Mouse (Mus musculus) CD4-positive, CD25-positive, alpha-beta regulatory T cell, adult 9 weeks (primary cell): Measurements from ENCODE around the gene Zcchc3. TPM values are rescaled to one million over a fixed set of nuclear protein-coding genes. Genes with fewer than 3 reads are reported as not detected.

Experiments
- polyA plus RNA-seq: library from polyadenylated mRNA; unstranded; fragments of 100-300 nt; shearing (Covaris generic); gene quantifications from one replicate; pipeline ENCODE4 v1.2.1, GENCODE M21; 2017

The Zcchc3 gene
- 0.43 TPM for polyA plus RNA-seq

DNA sequence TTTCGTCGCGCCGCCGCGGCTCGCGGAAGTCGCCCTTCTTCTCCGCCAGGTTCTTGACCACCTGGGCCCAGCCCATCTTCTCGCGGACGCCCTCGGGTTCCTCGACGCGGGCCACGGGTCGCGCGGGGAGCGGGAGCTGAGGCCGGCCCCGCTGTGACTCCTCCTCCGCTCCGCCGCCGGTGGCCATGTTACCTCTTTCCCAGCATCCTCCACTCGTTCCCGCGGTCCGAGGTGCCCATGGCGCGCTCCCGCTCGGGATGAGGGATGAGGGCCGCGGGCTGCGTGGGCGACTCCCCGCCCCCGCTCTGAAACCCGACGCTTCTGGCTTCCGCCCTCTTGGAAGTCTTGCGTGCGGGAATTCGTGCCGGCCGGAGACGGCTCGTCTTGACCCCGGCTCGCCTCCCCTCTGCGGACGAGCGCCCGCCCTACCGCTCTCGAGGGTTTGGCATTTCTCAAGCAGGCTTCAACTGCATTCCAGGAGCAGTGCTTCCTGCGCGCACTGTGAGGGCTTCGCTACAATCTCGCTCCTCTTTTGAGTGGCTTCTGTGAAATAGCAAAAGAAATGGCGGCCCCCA, at the start of gene Zcchc3:
Zcchc3 (minus strand) TSS at position 437 of the 575 bp plus-strand sequence.

GRCm38 (mm10) chr2:152415287-152415686, 460 bp upstream of the Zcchc3 start, which contains the start of gene 6820408C15Rik:
Gene 6820408C15Rik (plus strand): TSS chr2:152415587.

DNA sequence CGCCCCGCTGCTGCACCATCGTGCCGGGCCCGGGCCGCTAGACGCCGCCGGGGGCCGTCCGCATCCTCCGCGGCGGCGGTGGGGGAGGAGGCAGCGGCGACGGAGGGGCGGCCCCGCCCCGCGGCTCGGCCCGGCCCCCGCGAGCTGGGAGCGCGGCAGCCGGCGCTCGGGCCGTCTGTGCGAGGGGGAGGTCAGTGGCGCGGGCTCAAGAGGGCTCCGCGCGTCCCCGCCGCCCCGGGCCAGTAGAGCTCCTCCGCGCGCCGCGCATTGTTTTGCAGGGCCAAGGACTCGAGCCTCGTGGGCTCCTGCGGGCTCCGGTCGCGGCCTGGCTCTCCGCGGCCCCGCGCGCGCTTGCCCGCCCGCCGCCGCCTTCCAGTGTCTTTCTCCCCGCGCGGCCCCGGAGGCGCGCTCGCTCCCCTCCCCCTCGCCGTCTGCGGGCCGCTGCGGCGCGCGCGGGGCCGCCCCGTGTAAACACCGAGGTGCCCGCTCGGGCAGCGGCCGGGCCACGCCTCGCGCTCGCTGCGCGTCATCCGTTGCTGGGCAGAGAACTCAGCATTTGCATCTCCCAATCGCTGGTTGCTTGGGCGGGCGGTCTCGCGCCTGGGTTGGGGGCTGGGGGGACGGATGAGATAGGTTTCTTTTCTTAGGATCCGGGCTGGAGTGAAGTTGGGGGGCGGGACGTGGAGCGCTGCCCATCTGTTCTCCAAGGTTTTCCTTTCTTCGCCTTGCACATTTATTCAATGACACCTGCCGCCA, 17.0 kb downstream of the Zcchc3 start, which contains the start of gene Sox12:
Sox12 (minus strand) TSS at position 384 of the 756 bp plus-strand sequence.

DNA sequence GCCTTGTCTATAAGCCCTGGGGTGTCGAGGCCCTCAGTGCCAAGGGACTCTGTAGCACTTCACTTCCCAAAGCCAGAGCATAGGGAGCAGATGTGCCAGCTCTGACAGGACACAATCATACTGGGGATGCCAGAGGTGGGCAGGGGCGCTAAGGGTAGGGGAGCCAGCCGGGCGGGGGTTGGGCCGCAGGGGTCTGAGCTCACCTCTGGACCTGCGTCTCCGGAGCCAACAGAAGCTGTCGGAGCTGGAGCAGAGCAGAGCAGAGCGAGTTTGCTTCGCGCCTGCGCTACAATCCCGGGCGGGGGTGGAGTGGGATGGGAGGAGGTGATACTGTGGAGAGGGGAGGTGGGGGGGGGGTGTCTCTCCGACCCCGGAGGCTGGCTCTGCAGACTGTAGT, 38.5 kb downstream of the Zcchc3 start, which contains the start of gene Nrsn2:
Nrsn2 (minus strand) TSS at position 294 of the 397 bp plus-strand sequence.

Other genes with a start within 250 kb of the Zcchc3 start
- gene Csnk2a1, start 188.2 kb downstream of the Zcchc3 start, polyA plus RNA-seq, result 58.1 TPM
- gene Tbc1d20, start 121.2 kb downstream of the Zcchc3 start, polyA plus RNA-seq, result 29.9 TPM
- 309 TPM for gene Rbck1, start 82.4 kb downstream of the Zcchc3 start, polyA plus RNA-seq
- 6.1 TPM for gene Trib3, start 71.0 kb downstream of the Zcchc3 start, polyA plus RNA-seq
- not detected for gene Nrsn2, start 38.4 kb downstream of the Zcchc3 start, polyA plus RNA-seq
- gene Sox12, start 17.0 kb downstream of the Zcchc3 start, polyA plus RNA-seq, result not detected
- gene 6820408C15Rik, start 560 bp upstream of the Zcchc3 start, polyA plus RNA-seq, result 0.33 TPM
- not detected for gene Defb23, start 49.6 kb upstream of the Zcchc3 start, polyA plus RNA-seq
- gene Defb20, start 62.0 kb upstream of the Zcchc3 start, polyA plus RNA-seq, result not detected
- not detected for gene Defb22, start 75.1 kb upstream of the Zcchc3 start, polyA plus RNA-seq
- gene Defb26, start 96.7 kb upstream of the Zcchc3 start, polyA plus RNA-seq, result not detected
- not detected for gene Defb28, start 103.2 kb upstream of the Zcchc3 start, polyA plus RNA-seq
- not detected for gene Defb29, start 125.1 kb upstream of the Zcchc3 start, polyA plus RNA-seq
- gene Gm17416, start 154.3 kb upstream of the Zcchc3 start, polyA plus RNA-seq, result not detected
- not detected for gene Defb21, start 157.7 kb upstream of the Zcchc3 start, polyA plus RNA-seq
- not detected for gene Defb19, start 165.3 kb upstream of the Zcchc3 start, polyA plus RNA-seq
- not detected for gene Defb45, start 184.4 kb upstream of the Zcchc3 start, polyA plus RNA-seq
- not detected for gene Defb36, start 189.3 kb upstream of the Zcchc3 start, polyA plus RNA-seq
- not detected for gene Defb25, start 208.0 kb upstream of the Zcchc3 start, polyA plus RNA-seq
- gene Rem1, start 211.9 kb upstream of the Zcchc3 start, polyA plus RNA-seq, result not detected